Mouse (Mus musculus) CH12.LX (cell line): ENCODE data around the gene Psmc1. TPM values are rescaled to one million over a fixed set of nuclear protein-coding genes. Genes with fewer than 3 reads are reported as not detected.

Source experiments
- DNase-seq: peaks from one replicate; pipeline ENCODE4 v3.0.0-alpha.2; 2013; ENCODE audit errors: extremely low read depth
- H3K27ac ChIP-seq: 2 replicates; pipeline ENCODE4 v1.5.1; 2012; ENCODE audit warnings: low read depth, mild to moderate bottlenecking, control low read depth, moderate library complexity; ENCODE audit not compliant: insufficient read depth
- H3K27me3 ChIP-seq: replicated peaks from 2 replicates; pipeline ENCODE3; 2012; ENCODE audit warnings: inconsistent platforms
- H3K36me3 ChIP-seq, 2 experiments: replicated peaks in 1 of 2; 2 replicates each; pipeline versions ENCODE3 to v1.6.1; 2012; ENCODE audit warnings: inconsistent platforms in 1 of 2, low read length in 1 of 2, mild to moderate bottlenecking in 1 of 2, mixed read lengths in 1 of 2, moderate library complexity in 1 of 2; ENCODE audit not compliant: control insufficient read depth in 1 of 2, insufficient read depth in 1 of 2
- H3K4me1 ChIP-seq, 2 experiments: 2 replicates each; pipeline ENCODE4 v1.6.1; 2012; ENCODE audit warnings: inconsistent platforms in 1 of 2, moderate library complexity in 1 of 2; ENCODE audit not compliant: insufficient read depth in 2 of 2, control insufficient read depth in 1 of 2
- H3K4me2 ChIP-seq: 2 replicates; pipeline ENCODE4 v1.6.1; 2012; ENCODE audit warnings: low read depth, mild to moderate bottlenecking, control low read depth; ENCODE audit not compliant: poor library complexity, insufficient read depth, severe bottlenecking
- H3K4me3 ChIP-seq, 3 experiments: fragments of 150-350 bp in 1 of 3; sonication (generic) in 1 of 3; replicated peaks in 1 of 3; 2 replicates each; pipeline versions ENCODE3 to v1.5.1; 2011 to 2012; ENCODE audit warnings: low read depth in 2 of 3, low read length in 2 of 3, mild to moderate bottlenecking in 2 of 3, moderate library complexity in 2 of 3, control low read depth in 1 of 3, improper control_type of control experiment in 1 of 3, inconsistent platforms in 1 of 3, mixed read lengths in 1 of 3; ENCODE audit not compliant: poor library complexity in 1 of 3
- H3K79me2 ChIP-seq: replicated peaks from 2 replicates; pipeline ENCODE4 v1.6.1; 2012; ENCODE audit warnings: mild to moderate bottlenecking, moderate library complexity; ENCODE audit not compliant: control insufficient read depth, poor library complexity, insufficient read depth, severe bottlenecking; ENCODE audit errors: extremely low read depth
- H3K9ac ChIP-seq: 2 replicates; pipeline ENCODE4 v1.6.1; 2012; ENCODE audit warnings: low read depth, mild to moderate bottlenecking, control low read depth, moderate library complexity; ENCODE audit not compliant: insufficient read depth
- H3K9me3 ChIP-seq: replicated peaks from 2 replicates; pipeline ENCODE3; 2012; ENCODE audit warnings: low read length, inconsistent platforms, mixed read lengths
- BHLHE40 ChIP-seq: IDR thresholded peaks from 2 replicates; pipeline ENCODE4 v1.6.1; 2011; ENCODE audit warnings: mild to moderate bottlenecking, low read depth, low read length, improper control_type of control experiment
- CHD1 ChIP-seq: IDR thresholded peaks from 2 replicates; pipeline ENCODE4 v1.6.1; 2012; ENCODE audit warnings: low read depth, low read length, improper control_type of control experiment, inconsistent platforms
- CHD2 ChIP-seq: IDR thresholded peaks from 2 replicates; pipeline ENCODE4 v1.6.1; 2011; ENCODE audit warnings: low read length, improper control_type of control experiment
- E2F4 ChIP-seq: IDR thresholded peaks from 2 replicates; pipeline ENCODE4 v1.6.1; 2011; ENCODE audit warnings: low read depth, low read length, improper control_type of control experiment; ENCODE audit not compliant: insufficient replicate concordance
- ELF1 ChIP-seq: IDR thresholded peaks from 2 replicates; pipeline ENCODE4 v1.6.1; 2014; ENCODE audit warnings: low read depth, mild to moderate bottlenecking, inconsistent platforms, low read length, improper control_type of control experiment
- EP300 ChIP-seq: IDR thresholded peaks from 2 replicates; pipeline ENCODE4 v1.6.1; 2011; ENCODE audit warnings: low read length, improper control_type of control experiment
- ETS1 ChIP-seq: conservative IDR thresholded peaks from 2 replicates; pipeline ENCODE4 v1.6.1; 2012; ENCODE audit warnings: low read depth, mild to moderate bottlenecking, inconsistent platforms, low read length, improper control_type of control experiment, moderate library complexity
- GABPA ChIP-seq: IDR thresholded peaks from 2 replicates; pipeline ENCODE4 v1.6.1; 2012; ENCODE audit warnings: low read depth, low read length, improper control_type of control experiment, inconsistent platforms; ENCODE audit not compliant: insufficient replicate concordance
- IRF4 ChIP-seq: IDR thresholded peaks from 2 replicates; pipeline ENCODE4 v1.6.1; 2014; ENCODE audit warnings: low read depth, mild to moderate bottlenecking, inconsistent platforms, low read length, improper control_type of control experiment
- KAT2A ChIP-seq: IDR thresholded peaks from 2 replicates; pipeline ENCODE4 v1.6.1; 2012; ENCODE audit warnings: low read length, improper control_type of control experiment, inconsistent platforms; ENCODE audit not compliant: insufficient replicate concordance
- MAX ChIP-seq: IDR thresholded peaks from 2 replicates; pipeline ENCODE4 v1.6.1; 2011; ENCODE audit warnings: low read length, improper control_type of control experiment
- MEF2A ChIP-seq: IDR thresholded peaks from 2 replicates; pipeline ENCODE4 v1.6.1; 2014; ENCODE audit warnings: low read depth, mild to moderate bottlenecking, inconsistent platforms, low read length, improper control_type of control experiment, borderline replicate concordance
- NRF1 ChIP-seq: IDR thresholded peaks from 2 replicates; pipeline ENCODE4 v1.6.1; 2014; ENCODE audit warnings: low read depth, mild to moderate bottlenecking, inconsistent platforms, low read length, improper control_type of control experiment, moderate library complexity
- POLR2A ChIP-seq: IDR thresholded peaks from 2 replicates; pipeline ENCODE4 v1.6.1; 2011; ENCODE audit warnings: low read depth, mild to moderate bottlenecking, improper control_type of control experiment, low read length
- RCOR1 ChIP-seq: conservative IDR thresholded peaks from 2 replicates; pipeline ENCODE4 v1.6.1; 2012; ENCODE audit warnings: low read depth, mild to moderate bottlenecking, inconsistent platforms, low read length, improper control_type of control experiment
- SIN3A ChIP-seq: IDR thresholded peaks from 2 replicates; pipeline ENCODE4 v1.6.1; 2012; ENCODE audit warnings: low read length, improper control_type of control experiment, inconsistent platforms
- SMC3 ChIP-seq: IDR thresholded peaks from 2 replicates; pipeline ENCODE4 v1.6.1; 2011; ENCODE audit warnings: low read depth, low read length, improper control_type of control experiment
- TCF12 ChIP-seq: IDR thresholded peaks from 2 replicates; pipeline ENCODE4 v1.6.1; 2014; ENCODE audit warnings: low read depth, mild to moderate bottlenecking, inconsistent platforms, low read length, improper control_type of control experiment
- USF1 ChIP-seq: IDR thresholded peaks from 2 replicates; pipeline ENCODE4 v1.6.1; 2014; ENCODE audit warnings: low read depth, mild to moderate bottlenecking, inconsistent platforms, low read length, improper control_type of control experiment
- dilution Hi-C: fragments of 300-500 bp; cut with MboI; formaldehyde crosslinking; loops from 2 replicates; pipeline ENCODE4 v1.14.3; 2020; ENCODE audit warnings: low sequenced_read_pairs; ENCODE audit not compliant: extremely low pct_unique_long_range_greater_than_20kb, extremely low pct_ligation_motif_present
- in situ Hi-C: fragments of 300-500 bp; cut with MboI; formaldehyde crosslinking; loops from 3 replicates; pipeline ENCODE4 v1.14.3; 2019; ENCODE audit warnings: low sequenced_read_pairs, low pct_ligation_motif_present, low pct_unique_long_range_greater_than_20kb, mixed read lengths
- polyA plus RNA-seq: library from polyadenylated mRNA; unstranded; fragments of >175 nt; gene quantifications from 2 replicates; pipeline ENCODE4 v1.2.1, GENCODE M21; 2012; ENCODE audit warnings: low read depth; ENCODE audit not compliant: insufficient read length
- total RNA-seq, 2 experiments: library from RNA; depleted of rRNA; stranded (reverse); fragments of 300-350 nt in 1 of 2; fragments of >200 nt in 1 of 2; gene quantifications; 2 replicates each; pipeline ENCODE4 v1.2.3; 2012 to 2014

Gene Psmc1
- total and polyA plus RNA-seq, 3 experiments: 244 to 501 (median 278) TPM

- Histone ChIP-seq H3K4me2 (no peak overlapping the region), H3K4me3 (no peak overlapping the region), H3K4me1 (peaks cover 28 to 49% of the 10 kb centered on the region in 2 experiments), H3K9ac (no peak overlapping the region), H3K36me3 (peaks cover 0 to 1% of the 10 kb centered on the region in 2 experiments)
- in situ Hi-C loops: no loop called here
- TF ChIP-seq RCOR1 (no peak), SIN3A (no peak), SMC3 (no peak), E2F4 (no peak), NRF1 (no peak)
- TF ChIP-seq, all 38 proteins: peak for 0
- Histone ChIP-seq H3K9me3 (no peaks in the 10 kb centered on the region), H3K79me2 (no peaks in the 10 kb centered on the region), H3K27ac (no peak overlapping the region), H3K27me3 (no peaks in the 10 kb centered on the region)
- dilution Hi-C loops: no loop called here
- DNase-seq: no peak
These were observed 21.9 kb upstream of the Psmc1 start for GRCm38 (mm10) chr12:100088026-100088425.

DNA sequence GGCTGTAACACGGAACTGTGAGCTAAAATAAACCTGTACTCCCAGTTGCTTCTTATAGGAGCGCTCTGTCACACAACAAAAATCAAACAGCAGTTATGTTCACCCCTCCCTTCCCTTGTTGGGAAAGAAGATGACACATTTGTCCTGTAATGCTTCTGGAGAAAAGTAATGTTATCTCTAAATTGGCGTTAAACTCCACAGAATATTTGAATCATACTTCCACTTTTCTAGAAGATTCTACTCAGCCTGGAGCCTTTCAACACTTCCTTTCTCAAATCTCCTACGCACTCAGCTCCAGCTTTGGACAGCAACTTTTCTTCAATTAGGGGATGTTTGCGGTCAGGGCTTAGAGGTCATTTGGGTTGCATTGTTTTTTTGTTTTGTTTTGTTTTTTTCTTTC, 20.7 kb upstream of the Psmc1 start:
- Histone ChIP-seq H3K4me2 (no peak overlapping the region), H3K9ac (no peak overlapping the region), H3K79me2 (no peaks in the 10 kb centered on the region), H3K9me3 (no peaks in the 10 kb centered on the region), H3K27me3 (no peaks in the 10 kb centered on the region), H3K4me1 (peaks cover 24 to 43% of the 10 kb centered on the region in 2 experiments), H3K36me3 (no peaks in the 10 kb centered on the region), H3K4me3 (no peak overlapping the region), H3K27ac (no peak overlapping the region)
- in situ Hi-C loops (no loop called here), dilution Hi-C loops (no loop called here)
- no peak for DNase-seq
- TF ChIP-seq MEF2A (no peak), GABPA (no peak)

DNA sequence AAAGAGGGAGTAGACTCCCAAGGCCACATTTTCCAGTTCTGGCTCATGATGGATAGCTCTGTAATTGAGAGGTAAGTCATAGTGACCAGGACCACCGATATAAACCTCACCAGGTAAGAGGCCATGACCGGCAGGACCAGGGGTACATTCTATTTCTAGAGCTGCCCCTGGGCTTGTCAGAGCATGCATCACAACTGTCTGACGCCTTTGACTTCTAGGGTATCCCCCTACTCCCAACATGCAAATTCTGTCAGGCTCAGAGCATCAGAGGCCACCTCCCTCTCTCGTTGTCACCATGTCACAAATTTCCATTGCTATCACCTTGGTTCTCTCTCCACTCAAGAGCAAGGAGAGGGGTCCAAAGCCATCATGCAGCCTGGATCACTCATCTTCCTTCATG, 19.2 kb upstream of the Psmc1 start:
- peak; percentile 73 for DNase-seq
- Histone ChIP-seq H3K4me1 (peaks cover 20 to 33% of the 10 kb centered on the region in 2 experiments), H3K9ac (no peak overlapping the region), H3K27ac (peak overlapping the region; percentile 36; the same call in 1 of the 2 replicates), H3K79me2 (no peaks in the 10 kb centered on the region), H3K9me3 (no peaks in the 10 kb centered on the region), H3K4me3 (no peak overlapping the region), H3K4me2 (peak overlapping the region; percentile 25; the same call in 1 of the 2 replicates), H3K36me3 (no peaks in the 10 kb centered on the region), H3K27me3 (no peaks in the 10 kb centered on the region)
- TF ChIP-seq MAX (peak; percentile 49; the same call in 1 of the 2 replicates), MEF2A (peak; percentile 97), KAT2A (no peak), IRF4 (no peak), ELF1 (no peak), CHD2 (no peak), POLR2A (peak; percentile 36; the same call in 1 of the 2 replicates), BHLHE40 (0 out of 2 replicates have a peak, but pooled peaks have one; percentile 23), CHD1 (peak; percentile 97), EP300 (peak; percentile 67), TCF12 (peak; percentile 53; the same call in 1 of the 2 replicates), USF1 (no peak), ETS1 (0 out of 2 replicates have a peak, but pooled peaks have one; percentile 20)
- in situ Hi-C loops (no loop called here), dilution Hi-C loops (no loop called here)
